14 mouse cellular contexts compared by ENCODE assay signal in the genomic region with DNA sequence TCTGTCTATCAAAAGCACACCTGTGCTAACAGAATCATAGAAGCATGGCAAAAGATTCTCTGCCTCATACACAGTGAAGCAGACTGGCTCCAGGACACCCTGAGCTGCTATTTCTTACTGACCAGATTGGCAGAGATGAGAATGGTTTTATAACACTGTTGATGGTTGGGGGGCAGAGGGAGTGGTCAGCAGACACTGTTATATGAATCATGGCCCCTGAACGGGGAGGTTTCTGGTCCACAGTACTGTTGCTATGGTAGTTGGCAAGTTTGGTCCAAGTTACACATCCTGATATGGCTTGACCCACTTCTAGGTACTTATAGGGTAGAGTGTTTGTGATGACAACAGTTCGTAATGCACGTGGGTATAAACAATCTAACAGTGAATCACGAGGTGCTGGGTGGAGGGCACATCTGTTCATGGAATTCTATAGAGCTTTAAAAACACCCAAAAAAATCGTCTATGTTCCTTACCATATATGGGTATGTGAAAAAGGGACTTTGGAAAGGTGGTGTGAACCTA. TPM values are rescaled to one million over a fixed set of nuclear protein-coding genes. Genes with fewer than 3 reads are reported as not detected.
A peak's percentile ranks its signal among the peaks of the same experiment; 100 is the strongest.
DNase-seq lines count a peak whose midpoint lies in the region; ATAC-seq lines count a peak whose summit lies in the region.
"Had no signal": no experiment of that assay in that cellular context is flagged by ENCODE, and none has a peak within 500 bp of the region (broad histone marks: within the 10 kb centered on the region; RNA-seq: fewer than 3 reads in every experiment).

No protein-coding gene starts in this region.

- H3K4me3 ChIP-seq in intestine, embryonic 14.5 days (ENCODE audit: low read depth, low read length) = no peak overlapping the region
- no peak overlapping the region for H3K4me3 ChIP-seq in intestine, embryonic 15.5 days (replicated peaks)
- H3K4me3 ChIP-seq in hindbrain, embryonic 11.5 days (ENCODE audit: low read depth, low read length) = no peak overlapping the region
- no peak overlapping the region for H3K4me3 ChIP-seq in neural tube, embryonic 15.5 days (replicated peaks)
- no peak overlapping the region for H3K4me3 ChIP-seq in limb, embryonic 10.5 days
- H3K4me3 ChIP-seq: heart, embryonic 12.5 days had no signal

- no peak overlapping the region for H3K4me2 ChIP-seq in intestine, embryonic 14.5 days (ENCODE audit: low read length)
- no peak overlapping the region for H3K4me2 ChIP-seq in intestine, embryonic 15.5 days (replicated peaks)
- H3K4me2 ChIP-seq in hindbrain, embryonic 11.5 days (replicated peaks; ENCODE audit: low read depth, low read length) = no peak overlapping the region
- H3K4me2 ChIP-seq in neural tube, embryonic 15.5 days = no peak overlapping the region
- H3K4me2 ChIP-seq: heart, embryonic 12.5 days had no signal

- WGBS in intestine, embryonic 14.5 days = 71% methylated on average over 5 of the region's 5 CpGs
- WGBS in intestine, embryonic 15.5 days = 76% methylated on average over 5 of the region's 5 CpGs
- 86% methylated on average over 5 of the region's 5 CpGs for WGBS in hindbrain, embryonic 11.5 days
- WGBS in neural tube, embryonic 15.5 days = 80% methylated on average over 5 of the region's 5 CpGs
- 85% methylated on average over 5 of the region's 5 CpGs for WGBS in limb, embryonic 10.5 days

- H3K36me3 ChIP-seq in intestine, embryonic 14.5 days (ENCODE audit: control insufficient read depth, insufficient read depth, low read length) = no peaks in the 10 kb centered on the region
- no peaks in the 10 kb centered on the region for H3K36me3 ChIP-seq in intestine, embryonic 15.5 days
- no peaks in the 10 kb centered on the region for H3K36me3 ChIP-seq in hindbrain, embryonic 11.5 days (ENCODE audit: control insufficient read depth, insufficient read depth, low read length)
- no peaks in the 10 kb centered on the region for H3K36me3 ChIP-seq in neural tube, embryonic 15.5 days
- H3K36me3 ChIP-seq in limb, embryonic 10.5 days = no peaks in the 10 kb centered on the region
- H3K36me3 ChIP-seq: heart, embryonic 12.5 days had no signal

- H3K4me1 ChIP-seq in intestine, embryonic 14.5 days (replicated peaks; ENCODE audit: control insufficient read depth, insufficient read depth, low read length) = no peaks in the 10 kb centered on the region
- H3K4me1 ChIP-seq in intestine, embryonic 15.5 days (replicated peaks) = no peaks in the 10 kb centered on the region
- H3K4me1 ChIP-seq in hindbrain, embryonic 11.5 days (replicated peaks; ENCODE audit: control insufficient read depth, insufficient read depth, low read length) = no peaks in the 10 kb centered on the region
- no peaks in the 10 kb centered on the region; the same call in 1 of the 2 replicates for H3K4me1 ChIP-seq in neural tube, embryonic 15.5 days
- no peaks in the 10 kb centered on the region for H3K4me1 ChIP-seq in limb, embryonic 10.5 days
- H3K4me1 ChIP-seq: heart, embryonic 12.5 days had no signal

- H3K27me3 ChIP-seq in intestine, embryonic 14.5 days (replicated peaks; ENCODE audit: control insufficient read depth, insufficient read depth, low read length) = no peaks in the 10 kb centered on the region
- no peaks in the 10 kb centered on the region for H3K27me3 ChIP-seq in intestine, embryonic 15.5 days (replicated peaks)
- H3K27me3 ChIP-seq in hindbrain, embryonic 11.5 days (ENCODE audit: control insufficient read depth, insufficient read depth, low read length) = no peaks in the 10 kb centered on the region
- no peaks in the 10 kb centered on the region for H3K27me3 ChIP-seq in neural tube, embryonic 15.5 days (replicated peaks)
- H3K27me3 ChIP-seq in limb, embryonic 10.5 days (ENCODE audit: low read depth, poor library complexity, severe bottlenecking) = no peaks in the 10 kb centered on the region
- H3K27me3 ChIP-seq: heart, embryonic 12.5 days had no signal

- no peaks in the 10 kb centered on the region for H3K9me3 ChIP-seq in intestine, embryonic 14.5 days (ENCODE audit: control insufficient read depth, low read length)
- H3K9me3 ChIP-seq in intestine, embryonic 15.5 days = no peaks in the 10 kb centered on the region
- no peaks in the 10 kb centered on the region for H3K9me3 ChIP-seq in hindbrain, embryonic 11.5 days (ENCODE audit: control insufficient read depth, low read length)
- no peaks in the 10 kb centered on the region for H3K9me3 ChIP-seq in neural tube, embryonic 15.5 days (replicated peaks)
- no peaks in the 10 kb centered on the region for H3K9me3 ChIP-seq in limb, embryonic 10.5 days (replicated peaks)
- H3K9me3 ChIP-seq: heart, embryonic 12.5 days had no signal

- no peak overlapping the region for H3K9ac ChIP-seq in intestine, embryonic 14.5 days (ENCODE audit: low read length)
- H3K9ac ChIP-seq in intestine, embryonic 15.5 days = no peak overlapping the region
- no peak overlapping the region for H3K9ac ChIP-seq in hindbrain, embryonic 11.5 days (ENCODE audit: low read depth, low read length)
- no peak overlapping the region for H3K9ac ChIP-seq in neural tube, embryonic 15.5 days (replicated peaks)
- H3K9ac ChIP-seq: heart, embryonic 12.5 days had no signal

- no peak for DNase-seq in intestine, embryonic 14.5 days (ENCODE audit: low spot score)
- DNase-seq in retina, postnatal 1 day = peak; percentile 78
- no peak for DNase-seq in retina, embryonic 14.5 days (ENCODE audit: low spot score)
- DNase-seq in hindbrain, embryonic 11.5 days (ENCODE audit: low spot score) = no peak
- no peak for DNase-seq in adrenal gland, adult 8-10 months
- DNase-seq in limb, embryonic 10.5 days (ENCODE audit: low spot score) = no peak
- DNase-seq: heart, postnatal 4 days; kidney, adult 2 months; kidney, postnatal 36 days; lung, adult 18-20 months; lung, postnatal 4 days had no signal

- ATAC-seq in intestine, embryonic 14.5 days (replicated peaks; ENCODE audit: low FRiP score, low TSS enrichment, low read depth) = 0 out of 2 replicates have a peak, but pooled peaks have one; percentile 23
- ATAC-seq in intestine, embryonic 15.5 days = no peak
- ATAC-seq in hindbrain, embryonic 11.5 days (ENCODE audit: low FRiP score) = peak; percentile 44; the same call in 1 of the 2 replicates
- ATAC-seq in neural tube, embryonic 15.5 days (ENCODE audit: low FRiP score) = peak; percentile 14; the same call in 1 of the 2 replicates

- no peak overlapping the region for H3K27ac ChIP-seq in intestine, embryonic 14.5 days (ENCODE audit: low read depth)
- no peak overlapping the region for H3K27ac ChIP-seq in intestine, embryonic 15.5 days
- no peak overlapping the region for H3K27ac ChIP-seq in hindbrain, embryonic 11.5 days (ENCODE audit: low read depth, low read length)
- H3K27ac ChIP-seq in neural tube, embryonic 15.5 days (replicated peaks) = no peak overlapping the region
- no peak overlapping the region for H3K27ac ChIP-seq in limb, embryonic 10.5 days

RNA-seq across cellular contexts. Expression of a gene that starts 49.6 kb away (rescaled TPM):
- 7.7 and 9.6 TPM in 2 replicates for polyA plus RNA-seq in intestine, embryonic 14.5 days (2014; fragmentation: Nextera tagmentation; extraction: Ambion mirVana)
- 5.2 and 6.2 TPM in 2 replicates for polyA plus RNA-seq in intestine, embryonic 15.5 days (2015; fragmentation: Nextera tagmentation; extraction: Ambion mirVana)
- polyA plus RNA-seq in hindbrain, embryonic 11.5 days (2014; fragmentation: Nextera tagmentation; extraction: Ambion mirVana) = 67.0 and 76.6 TPM in 2 replicates
- polyA plus RNA-seq in neural tube, embryonic 15.5 days (2015; fragmentation: Nextera tagmentation; extraction: Ambion mirVana) = 144 and 178 TPM in 2 replicates
- total RNA-seq in adrenal gland, adult 8-10 months (2022) = 1 to 10 TPM in 1 of 4 experiments, under 1 TPM in 3; 0.12 to 1.7 (median 0.74) TPM
- 6.6 and 7.8 TPM in 2 replicates for polyA plus RNA-seq in limb, embryonic 10.5 days (2016; fragmentation: Nextera tagmentation; extraction: Ambion mirVana)

RNA-seq across cellular contexts. Expression of a gene that starts 59.5 kb away (rescaled TPM):
- polyA plus RNA-seq in intestine, embryonic 14.5 days (2014; fragmentation: Nextera tagmentation; extraction: Ambion mirVana) = 78.5 and 93.3 TPM in 2 replicates
- 109 and 111 TPM in 2 replicates for polyA plus RNA-seq in intestine, embryonic 15.5 days (2015; fragmentation: Nextera tagmentation; extraction: Ambion mirVana)
- 37.4 and 37.5 TPM in 2 replicates for polyA plus RNA-seq in hindbrain, embryonic 11.5 days (2014; fragmentation: Nextera tagmentation; extraction: Ambion mirVana)
- 50.8 and 55.9 TPM in 2 replicates for polyA plus RNA-seq in neural tube, embryonic 15.5 days (2015; fragmentation: Nextera tagmentation; extraction: Ambion mirVana)
- 10 to 100 TPM; 53.7 to 74.8 (median 58.0) TPM for total RNA-seq in adrenal gland, adult 8-10 months (2022)
- 42.2 and 45.1 TPM in 2 replicates for polyA plus RNA-seq in limb, embryonic 10.5 days (2016; fragmentation: Nextera tagmentation; extraction: Ambion mirVana)

RNA-seq across cellular contexts. Expression of a gene that starts 59.9 kb away (rescaled TPM):
- 40.5 and 44.1 TPM in 2 replicates for polyA plus RNA-seq in intestine, embryonic 14.5 days (2014; fragmentation: Nextera tagmentation; extraction: Ambion mirVana)
- 38.8 and 42.8 TPM in 2 replicates for polyA plus RNA-seq in intestine, embryonic 15.5 days (2015; fragmentation: Nextera tagmentation; extraction: Ambion mirVana)
- polyA plus RNA-seq in hindbrain, embryonic 11.5 days (2014; fragmentation: Nextera tagmentation; extraction: Ambion mirVana) = 52.2 and 54.4 TPM in 2 replicates
- polyA plus RNA-seq in neural tube, embryonic 15.5 days (2015; fragmentation: Nextera tagmentation; extraction: Ambion mirVana) = 25.2 and 29.6 TPM in 2 replicates
- 10 to 100 TPM; 22.5 to 27.8 (median 25.1) TPM for total RNA-seq in adrenal gland, adult 8-10 months (2022)
- 51.9 and 53.3 TPM in 2 replicates for polyA plus RNA-seq in limb, embryonic 10.5 days (2016; fragmentation: Nextera tagmentation; extraction: Ambion mirVana)
